Mouse (Mus musculus): ENCODE measurements around the gene Zfp688.
"Not testable (repeated sequence)": the region's sequence is repeated elsewhere in the genome, so short reads cannot be mapped to it uniquely, and the experiment has no call there.

Zfp688 gene

DNA sequence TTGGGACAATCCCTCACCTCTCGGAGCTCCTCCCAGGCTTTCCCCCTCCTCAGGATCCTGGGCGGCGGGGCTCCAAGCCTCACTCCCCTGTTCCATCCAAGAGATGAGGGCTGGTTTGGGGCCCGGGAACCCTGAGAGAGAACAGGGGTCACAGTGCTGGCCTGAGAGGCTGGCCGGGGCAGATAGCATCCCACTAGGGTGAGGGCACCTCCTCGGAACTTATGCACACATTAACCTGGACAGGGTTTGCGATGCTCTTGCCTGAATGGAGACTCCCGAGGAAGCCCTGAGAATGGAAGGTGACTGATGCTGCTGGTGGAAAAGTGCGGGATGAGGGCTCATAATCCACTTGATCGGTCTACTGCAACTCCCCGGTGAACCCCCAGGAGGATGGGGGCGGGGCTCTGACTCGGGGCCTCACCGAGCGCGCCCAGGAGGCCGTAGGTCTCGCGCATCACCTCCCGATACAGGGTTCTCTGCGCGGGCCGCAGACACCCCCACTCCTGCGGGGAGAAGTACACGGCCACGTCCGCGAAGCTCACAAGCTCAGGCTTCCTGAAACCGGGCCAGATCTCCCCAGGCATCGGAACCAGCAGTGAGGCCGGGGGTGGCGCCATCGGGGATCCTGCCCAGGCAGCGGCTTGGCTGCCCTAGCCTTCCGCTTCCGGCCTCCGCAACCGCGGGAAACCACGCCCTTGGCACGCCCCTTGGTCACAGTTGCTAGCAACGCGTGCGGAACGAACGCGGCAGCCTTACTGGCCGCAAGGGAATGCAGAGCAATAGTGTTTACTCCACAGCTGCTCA is at the start of gene Zfp688:
Gene Zfp688 (minus strand): TSS at position 681 of the 804 bp plus-strand sequence.
- DNase-seq = peak; percentile 96

GRCm38 (mm10) chr7:127471646-127472010 is 49.8 kb upstream of the Zfp688 start:
- no peak for DNase-seq

DNA sequence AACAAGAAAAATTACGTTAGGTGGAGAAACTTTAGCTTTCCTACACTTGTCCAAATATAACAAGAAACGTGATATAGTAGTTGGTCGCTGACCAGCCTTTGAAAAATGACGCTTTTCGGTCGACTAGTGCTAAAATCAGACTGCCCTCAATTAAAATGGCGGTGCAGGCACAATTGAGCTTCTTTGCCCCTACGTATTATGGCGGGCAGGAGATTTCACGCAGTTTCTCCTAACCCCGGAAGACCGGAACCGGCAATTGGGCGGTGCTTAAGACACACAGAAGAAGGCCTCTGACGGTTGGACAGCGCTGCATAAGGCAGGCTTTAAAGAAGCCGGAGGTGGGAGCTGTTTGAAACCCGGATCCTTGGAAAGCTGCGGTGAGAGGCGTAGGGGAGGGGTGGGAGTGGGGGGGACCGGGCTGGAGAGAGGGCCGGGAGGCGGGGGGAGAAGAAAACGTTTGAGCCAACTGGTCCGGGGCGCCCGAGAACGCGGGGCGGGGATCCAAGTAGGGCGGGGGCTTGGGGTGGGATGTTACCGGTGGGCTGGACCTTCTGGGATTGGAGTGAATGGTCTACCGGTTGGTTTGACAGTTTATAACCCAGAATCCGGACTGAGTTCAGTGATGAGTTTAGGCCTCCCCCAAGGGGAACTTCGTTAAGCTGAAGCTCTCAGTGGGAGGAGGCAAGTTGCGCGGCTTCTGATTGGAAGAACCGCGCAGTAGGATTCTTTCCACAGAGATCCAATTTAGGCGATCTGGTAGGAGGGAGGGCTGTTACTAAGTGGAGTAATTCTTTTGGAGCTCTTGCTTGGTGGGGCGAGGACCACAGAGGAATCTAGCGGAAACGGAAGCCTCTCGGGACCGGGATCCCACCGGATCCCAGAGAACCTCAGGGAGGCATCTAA is 49.1 kb upstream of the Zfp688 start:
- DNase-seq = peak; percentile 95

GRCm38 (mm10) chr7:127470011-127470715 is 48.3 kb upstream of the Zfp688 start:
- DNase-seq = peak; percentile 58

- DNase-seq = no peak
Measured at GRCm38 (mm10) chr7:127466606-127467005, 44.7 kb upstream of the Zfp688 start.

DNA sequence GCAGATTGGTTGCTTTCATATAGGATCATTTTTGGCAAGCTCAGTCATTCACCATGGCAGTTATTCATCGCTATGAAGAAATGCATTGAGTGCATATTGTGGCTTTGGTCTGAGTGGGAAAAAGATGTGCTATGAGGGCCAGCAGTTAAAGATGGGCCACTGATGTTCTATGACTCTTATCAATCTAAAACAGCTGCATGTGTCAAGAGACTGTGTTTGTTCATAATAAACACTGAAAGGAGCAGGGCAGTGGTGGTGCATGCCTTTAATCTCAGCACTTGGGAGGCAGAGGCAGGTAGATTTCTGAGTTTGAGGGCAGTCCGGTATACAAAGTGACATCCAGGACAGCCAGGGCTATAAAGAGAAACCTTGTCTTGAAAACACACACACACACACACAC is 43.8 kb upstream of the Zfp688 start:
- DNase-seq = not testable (repeated sequence)

DNA sequence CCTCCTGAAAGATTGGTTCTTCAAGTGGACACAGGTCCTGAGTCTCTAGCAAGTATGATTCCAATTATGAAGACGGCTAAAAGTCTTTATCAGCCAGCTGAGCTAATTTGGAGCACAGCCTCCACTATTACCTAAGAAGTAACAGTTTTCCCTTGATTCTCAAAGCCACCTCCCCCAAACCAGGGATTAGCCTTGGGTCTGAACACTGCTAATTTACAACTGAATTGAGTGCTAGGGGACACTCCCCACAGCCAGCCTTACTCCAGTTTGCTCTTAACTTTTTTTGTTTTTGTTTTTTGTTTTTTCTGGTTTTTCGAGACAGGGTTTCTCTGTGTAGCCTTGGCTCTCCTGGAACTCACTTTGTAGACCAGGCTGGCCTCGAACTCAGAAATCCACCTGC is 43.3 kb upstream of the Zfp688 start:
- no peak for DNase-seq

GRCm38 (mm10) chr7:127459311-127459710 is 37.4 kb upstream of the Zfp688 start, which contains the start of gene Prr14:
Gene Prr14, plus strand, starts transcription at chr7:127459611.
- not testable (repeated sequence) for DNase-seq

- DNase-seq = not testable (repeated sequence)
Measured at GRCm38 (mm10) chr7:127458371-127459122, 36.7 kb upstream of the Zfp688 start.

DNA sequence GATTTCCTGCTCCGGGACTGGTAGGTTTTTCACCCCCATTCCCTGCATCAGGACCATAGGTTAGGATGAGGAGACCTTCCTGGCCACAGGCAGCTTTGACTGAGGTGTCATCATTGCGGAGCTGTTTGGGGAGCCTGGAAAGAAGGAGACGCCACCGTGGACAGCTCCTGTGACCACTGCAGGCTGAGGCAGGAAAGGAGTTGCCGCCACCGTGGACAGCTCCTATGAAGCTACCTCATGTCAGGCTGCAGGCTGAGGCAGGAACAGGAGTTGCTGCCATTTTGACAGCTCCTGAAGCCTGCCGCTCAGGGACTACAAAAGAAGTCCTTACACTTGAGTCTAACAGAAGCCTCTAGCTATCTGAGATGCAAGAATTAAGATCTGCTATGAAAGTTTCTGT is 33.0 kb upstream of the Zfp688 start:
- no peak for DNase-seq

GRCm38 (mm10) chr7:127453056-127453455 is 31.2 kb upstream of the Zfp688 start:
- DNase-seq = no peak

GRCm38 (mm10) chr7:127449966-127450365 is 28.1 kb upstream of the Zfp688 start:
- DNase-seq = no peak

GRCm38 (mm10) chr7:127448521-127449300 is 26.8 kb upstream of the Zfp688 start, which contains the start of gene Zfp689:
Gene Zfp689, minus strand, starts transcription at chr7:127449158.
- DNase-seq = peak; percentile 95

DNA sequence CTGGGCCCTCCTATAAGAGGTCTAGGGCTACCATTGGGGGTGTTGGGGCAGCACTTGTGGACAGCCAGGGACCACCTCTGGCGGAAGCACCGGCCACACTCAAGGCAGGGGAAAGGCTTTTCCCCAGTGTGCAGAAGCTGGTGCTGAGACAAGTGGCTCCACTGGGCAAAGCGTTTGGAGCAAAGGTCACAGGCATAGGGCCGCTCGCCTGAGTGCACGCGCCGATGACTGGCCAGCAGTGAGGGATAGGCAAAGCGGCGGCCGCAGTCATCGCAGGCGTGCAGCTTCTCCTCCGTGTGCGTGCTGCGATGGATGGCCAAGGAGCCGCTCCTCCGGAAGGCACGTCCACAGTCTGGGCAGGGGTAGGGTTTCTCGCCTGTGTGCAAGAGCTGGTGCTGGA is 22.1 kb upstream of the Zfp688 start:
- DNase-seq = peak; percentile 37

DNA sequence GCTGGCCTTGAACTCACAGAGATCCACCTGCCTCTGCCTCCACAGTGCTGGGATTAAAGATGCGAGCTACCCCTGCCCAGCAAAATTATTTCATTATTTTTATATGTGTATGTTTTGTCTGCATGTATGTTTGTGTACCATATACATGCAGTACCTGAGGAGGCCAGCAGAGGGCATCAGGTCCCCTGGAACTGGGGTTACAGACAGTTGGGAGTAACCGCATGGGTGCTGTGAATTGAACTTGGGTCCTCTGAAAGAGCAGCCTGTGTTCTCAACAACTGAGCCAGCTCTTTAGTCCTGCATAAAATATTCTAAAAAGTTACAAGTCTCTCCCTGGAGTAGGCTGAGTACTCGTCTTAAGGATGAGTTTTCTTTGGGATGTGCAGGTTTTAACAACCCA is 15.9 kb upstream of the Zfp688 start:
- DNase-seq = no peak

GRCm38 (mm10) chr7:127435206-127435605 is 13.3 kb upstream of the Zfp688 start:
- no peak for DNase-seq

DNA sequence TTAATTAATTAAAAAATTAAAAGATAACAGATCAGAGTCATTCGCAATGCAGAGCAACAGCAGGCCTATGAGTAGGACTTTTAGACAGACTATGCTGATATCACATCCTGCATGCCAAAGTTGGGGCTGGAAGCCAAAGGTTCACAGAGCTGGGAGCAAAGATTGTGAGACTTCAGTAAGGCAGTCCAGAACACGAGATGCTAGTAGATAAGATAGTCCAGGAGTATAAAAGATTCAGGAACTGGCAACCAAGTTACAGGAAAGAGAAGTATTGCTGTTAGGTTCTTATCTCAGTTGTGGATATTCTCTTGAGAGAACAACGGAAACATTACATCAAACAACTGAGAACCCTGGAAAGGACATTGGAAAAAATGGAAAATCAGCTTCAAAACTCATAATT is 4.5 kb upstream of the Zfp688 start:
- peak; percentile 34 for DNase-seq

- no peak for DNase-seq
Measured at GRCm38 (mm10) chr7:127425911-127426310, 4.0 kb upstream of the Zfp688 start.

DNA sequence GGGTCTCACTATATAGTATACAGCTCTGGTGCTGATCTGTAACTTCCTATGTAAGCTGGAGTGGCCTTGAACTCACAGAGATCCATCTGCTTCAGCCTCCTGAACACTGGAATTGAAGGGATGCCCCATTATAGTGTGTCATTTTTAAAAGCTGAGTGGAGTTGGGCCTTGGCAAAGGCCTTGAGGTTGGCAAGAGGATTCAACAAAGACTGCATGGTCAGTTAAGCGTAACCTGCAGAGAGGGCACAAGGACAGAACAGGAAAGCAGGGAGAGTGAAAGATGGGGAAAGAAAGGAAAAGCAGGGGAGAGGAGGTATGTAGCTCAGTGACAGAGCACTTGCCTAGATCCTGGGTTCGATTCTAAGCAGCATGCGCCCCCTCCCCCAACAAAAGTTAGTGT is 3.4 kb upstream of the Zfp688 start:
- DNase-seq = peak; percentile 14

DNA sequence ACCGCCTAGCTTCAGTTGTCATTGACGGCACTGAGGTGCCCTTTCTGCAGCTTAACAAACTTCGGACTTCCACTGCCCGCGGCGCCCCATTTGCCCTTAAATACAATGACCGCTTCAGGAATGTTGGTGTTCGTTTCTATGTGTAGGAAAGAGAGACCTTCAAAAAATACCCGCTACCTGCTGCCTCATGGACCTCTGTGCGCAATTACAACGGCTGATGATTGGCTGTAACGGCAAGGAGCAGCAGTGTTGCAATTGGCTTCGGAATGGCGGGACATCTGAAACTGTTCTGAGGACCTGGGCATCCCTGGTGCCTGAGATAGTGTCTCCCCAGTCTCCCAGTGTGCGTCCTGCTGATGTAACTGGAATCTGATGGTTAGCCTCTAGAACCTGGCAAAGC is 379 bp upstream of the Zfp688 start:
- DNase-seq = peak; percentile 48

- no peak for DNase-seq
Measured at GRCm38 (mm10) chr7:127411418-127411817, 10.4 kb downstream of the Zfp688 start.

All from kidney, postnatal 14 days (tissue).